Mouse (Mus musculus): ENCODE measurements at regions not wholly inside any gene's neighbourhood (a gene's known extent, or its start where the extent isn't known, plus 50 kb on each side); places are given as distances from the start of the nearest gene placed in this dataset.

DNA sequence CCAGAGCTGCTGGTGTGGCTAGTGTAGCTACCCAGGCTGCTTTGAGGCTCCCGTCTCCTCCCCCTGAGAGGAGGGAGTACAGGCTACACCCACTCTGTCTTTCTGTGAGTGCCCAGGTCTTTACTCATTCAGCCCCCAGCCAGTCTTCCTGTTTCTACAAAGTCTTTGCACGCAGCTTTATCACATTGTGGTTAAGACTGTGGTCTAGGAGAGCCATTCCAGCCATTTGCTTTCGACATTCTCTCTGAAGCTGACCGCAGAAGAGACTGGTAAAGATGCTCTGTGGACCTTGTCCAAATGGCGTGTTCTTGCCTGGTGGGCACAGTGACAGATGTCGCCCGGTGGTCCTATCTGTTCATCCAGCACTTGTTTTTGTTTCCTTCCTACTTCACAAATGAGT is 62.0 kb downstream of the Tpra1 start:
- intact Hi-C loops (cut with DNase I) = no loop called here
- no peak for DNase-seq

DNA sequence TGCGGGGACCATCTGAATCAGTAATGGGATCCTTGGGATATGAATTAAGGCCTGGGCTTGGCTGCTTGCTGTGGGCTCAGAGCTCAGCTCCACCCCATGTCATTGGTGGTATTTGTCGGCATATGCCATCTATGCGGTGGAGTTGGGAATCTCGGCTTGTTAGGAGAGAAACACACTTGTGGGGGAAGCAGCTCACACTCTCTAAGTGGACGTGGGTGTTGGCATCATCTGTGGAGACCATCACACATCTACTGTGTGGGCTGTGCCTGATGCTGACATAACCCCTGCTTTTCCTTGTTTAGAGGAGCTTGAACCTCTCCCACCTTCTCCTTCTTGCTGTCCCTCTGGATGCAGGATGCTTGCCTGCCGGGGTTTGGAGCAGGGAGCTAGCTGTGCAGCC is 62.9 kb downstream of the Tpra1 start:
- intact Hi-C loops (cut with DNase I) = no loop called here
- DNase-seq = no peak

DNA sequence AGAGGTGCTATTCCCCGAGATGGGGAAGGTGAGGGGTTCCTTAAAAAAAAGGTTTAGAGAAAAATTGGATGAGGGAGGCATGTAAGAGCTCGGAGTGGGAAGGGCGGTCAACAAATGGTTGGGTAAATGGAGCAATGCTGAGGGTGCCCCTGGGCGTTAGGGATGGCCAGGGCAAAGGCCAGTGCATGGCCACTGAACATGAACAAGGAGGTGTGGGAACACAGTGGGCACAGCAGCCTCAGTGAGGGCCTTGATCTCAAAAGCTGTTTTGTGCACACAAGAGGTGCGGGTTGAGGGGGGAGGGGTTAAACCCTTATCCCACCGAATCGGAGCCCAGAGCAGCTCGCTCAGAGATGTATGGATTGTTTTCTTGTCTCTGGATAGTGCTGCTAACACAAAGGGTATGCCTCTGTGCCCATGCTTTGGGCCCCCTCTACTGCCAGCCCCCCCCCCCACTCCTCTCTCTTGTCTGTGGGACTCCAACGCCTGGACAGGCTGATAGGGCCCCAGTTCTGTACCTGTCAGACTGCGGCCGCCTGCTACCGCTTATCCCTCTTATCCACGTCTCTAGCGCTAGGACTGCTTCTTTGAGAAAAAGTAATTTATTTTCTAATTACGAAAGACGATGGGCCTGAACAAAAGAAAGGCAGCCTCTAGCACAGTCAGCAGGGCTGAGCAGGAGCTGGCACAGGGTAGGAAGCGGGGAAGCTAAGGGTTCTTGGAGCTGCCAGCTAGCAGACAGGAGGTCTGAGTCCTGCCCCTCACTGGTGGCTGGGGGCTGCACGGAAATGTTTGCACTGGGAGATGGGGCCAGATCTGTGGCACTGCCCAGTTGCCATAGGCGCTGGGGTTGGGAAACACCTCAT is 63.5 kb downstream of the Tpra1 start:
- intact Hi-C loops (cut with DNase I) = no loop called here

DNA sequence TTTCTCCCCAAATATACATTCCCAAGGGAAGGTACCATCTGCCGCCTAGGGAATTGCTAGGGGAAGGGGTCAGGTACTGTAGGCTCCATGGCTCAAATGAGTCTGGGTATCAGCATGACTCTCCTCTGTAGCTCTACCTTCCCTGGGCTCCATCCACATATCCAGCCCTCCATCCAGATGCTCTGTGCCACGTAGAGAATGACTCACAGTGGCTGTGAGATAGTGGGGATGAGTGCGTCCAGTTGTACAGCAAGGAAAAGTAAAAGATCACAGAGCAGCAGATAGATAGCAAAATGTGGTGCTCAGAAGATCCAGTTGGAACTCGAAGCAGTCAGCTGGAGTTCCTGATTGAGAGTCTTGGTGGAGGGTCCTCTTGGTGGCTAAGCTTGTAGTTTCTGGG is 64.5 kb downstream of the Tpra1 start:
- no peak for DNase-seq
- intact Hi-C loops (cut with DNase I) = no loop called here

More for the DNA sequence above, 63.5 kb downstream of the Tpra1 start:
- DNase-seq = no peak

DNA sequence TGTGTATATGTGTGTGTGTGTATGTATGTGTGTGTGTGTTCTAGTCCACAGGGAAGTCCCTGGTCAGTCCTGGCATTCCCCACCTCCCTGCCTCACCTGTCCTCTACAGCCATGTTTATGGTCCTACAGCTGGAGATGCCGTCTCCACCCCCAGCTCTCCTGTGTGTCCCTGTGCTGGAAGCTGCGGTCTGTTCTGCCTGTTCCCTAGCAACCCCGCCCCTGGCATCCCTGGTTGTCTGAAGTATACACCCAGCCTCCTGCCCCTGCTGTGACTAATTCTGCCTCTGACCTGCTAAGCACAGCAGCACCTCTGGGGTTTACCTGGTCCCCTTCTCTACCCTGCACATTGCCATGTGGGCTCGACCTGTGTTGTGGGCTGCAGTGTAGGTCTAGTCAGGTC is 66.8 kb downstream of the Tpra1 start:
- intact Hi-C loops (cut with DNase I) = no loop called here
- no peak for DNase-seq

- intact Hi-C loops (cut with DNase I) = no loop called here
- DNase-seq = no peak
Measured at GRCm38 (mm10) chr6:88971729-88972128, 69.7 kb downstream of the Tpra1 start.

- no peak for DNase-seq
- intact Hi-C loops (cut with DNase I) = no loop called here
Measured at GRCm38 (mm10) chr6:88974457-88974856, 72.4 kb downstream of the Tpra1 start.

DNA sequence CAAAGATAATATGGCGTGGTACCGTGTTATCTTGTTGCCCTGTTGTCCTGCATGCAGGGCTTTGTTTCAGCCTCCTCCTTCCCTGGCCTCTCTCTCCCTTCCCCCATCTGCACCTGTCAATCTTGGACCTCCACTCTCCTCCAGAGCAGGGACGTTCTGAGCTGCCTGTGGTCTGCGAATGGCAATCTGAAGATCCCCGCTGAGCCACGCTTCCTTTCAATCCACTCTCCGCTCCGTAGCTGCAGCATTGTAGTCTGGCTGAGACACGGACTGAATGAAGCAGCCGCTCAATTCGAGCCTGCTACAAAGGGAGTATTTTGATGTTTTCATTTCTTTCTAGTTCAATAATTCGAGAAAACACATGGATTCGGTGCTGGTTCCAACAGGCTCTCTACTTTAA is 74.5 kb downstream of the Tpra1 start:
- DNase-seq = no peak
- intact Hi-C loops (cut with DNase I) = no loop called here

DNA sequence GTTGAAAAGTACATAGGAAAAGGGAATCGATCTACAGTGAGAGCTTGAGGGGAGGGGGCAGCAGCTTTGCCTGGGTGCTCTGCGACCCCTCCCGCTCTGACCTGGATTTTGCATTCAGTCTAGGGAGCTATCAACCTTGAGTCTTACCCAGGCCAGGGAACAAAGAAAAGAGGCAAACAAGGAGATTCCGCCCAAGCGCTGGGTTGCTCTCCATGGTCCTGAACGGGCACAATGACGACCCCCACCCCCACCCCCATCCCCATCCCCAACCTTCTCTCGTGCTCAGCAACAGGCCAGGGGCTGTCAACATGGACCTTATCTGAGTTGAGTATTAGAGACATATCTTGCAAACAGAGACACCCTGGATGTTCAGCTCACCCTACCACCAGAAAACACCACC is 74.9 kb downstream of the Tpra1 start:
- peak in 1 of 2 experiments; percentile 12 for DNase-seq
- intact Hi-C loops (cut with DNase I) = no loop called here

GRCm38 (mm10) chr6:88978970-88979369 is 76.9 kb downstream of the Tpra1 start:
- intact Hi-C loops (cut with DNase I) = loop anchor here (2.0 kb wide), 1 partner anchor 382 kb away; no protein-coding TSS in a partner anchor
- peak in 1 of 2 experiments; percentile 17 for DNase-seq

DNA sequence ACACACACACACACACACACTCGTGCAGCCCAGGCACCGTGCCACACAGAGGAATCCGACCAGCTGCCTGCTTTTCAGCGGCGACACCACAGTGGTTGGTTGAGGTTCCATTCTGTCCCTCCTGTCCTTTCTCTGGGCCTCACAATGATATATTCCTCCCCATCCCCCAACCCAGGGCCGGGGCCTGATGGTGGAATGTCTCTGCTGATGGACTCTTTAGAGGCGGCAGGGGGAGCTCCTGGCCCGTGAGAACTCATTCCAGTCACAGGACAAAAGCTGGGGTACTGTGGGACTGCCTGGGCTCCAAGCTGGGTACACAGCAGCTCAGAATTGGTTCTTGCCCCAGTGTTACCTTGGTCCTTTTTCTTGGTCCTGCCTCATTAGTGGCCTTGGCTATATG is 78.1 kb downstream of the Tpra1 start:
- intact Hi-C loops (cut with DNase I) = loop anchor here (5.0 kb wide), 1 partner anchor 572 kb away; no protein-coding TSS in a partner anchor
- DNase-seq = peak; percentile 46 to 63

DNA sequence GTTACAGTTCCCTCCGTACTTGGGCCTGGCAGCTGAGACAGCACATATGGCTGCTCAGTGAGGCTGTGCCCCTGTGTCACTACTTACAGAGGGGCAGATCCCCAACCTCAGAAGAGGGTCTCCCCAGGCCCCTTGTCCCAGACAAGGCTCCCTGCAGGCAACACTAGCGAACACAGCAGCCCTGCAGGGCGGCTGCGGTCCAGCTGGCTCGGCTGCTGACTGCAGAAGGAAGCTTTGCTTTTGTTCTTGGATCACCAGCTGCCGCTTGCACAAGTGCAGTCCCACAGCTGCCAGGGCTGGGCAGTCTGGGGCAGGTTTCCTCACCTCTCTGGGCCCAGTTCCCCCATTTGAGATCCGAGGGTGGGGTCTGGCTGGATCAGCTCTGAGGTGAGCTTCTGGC is 79.5 kb downstream of the Tpra1 start:
- intact Hi-C loops (cut with DNase I) = loop anchor here (5.0 kb wide), 1 partner anchor 571 kb away; no protein-coding TSS in a partner anchor
- DNase-seq = peak in 1 of 2 experiments; percentile 12

GRCm38 (mm10) chr6:88984170-88984569 is 82.1 kb downstream of the Tpra1 start:
- intact Hi-C loops (cut with DNase I) = loop anchor here (5.0 kb wide), 1 partner anchor 568 kb away; no protein-coding TSS in a partner anchor
- no peak for DNase-seq

- intact Hi-C loops (cut with DNase I) = loop anchor here (5.0 kb wide), 1 partner anchor 567 kb away; no protein-coding TSS in a partner anchor
- no peak for DNase-seq
Measured at GRCm38 (mm10) chr6:88984863-88985262, 82.8 kb downstream of the Tpra1 start.

DNA sequence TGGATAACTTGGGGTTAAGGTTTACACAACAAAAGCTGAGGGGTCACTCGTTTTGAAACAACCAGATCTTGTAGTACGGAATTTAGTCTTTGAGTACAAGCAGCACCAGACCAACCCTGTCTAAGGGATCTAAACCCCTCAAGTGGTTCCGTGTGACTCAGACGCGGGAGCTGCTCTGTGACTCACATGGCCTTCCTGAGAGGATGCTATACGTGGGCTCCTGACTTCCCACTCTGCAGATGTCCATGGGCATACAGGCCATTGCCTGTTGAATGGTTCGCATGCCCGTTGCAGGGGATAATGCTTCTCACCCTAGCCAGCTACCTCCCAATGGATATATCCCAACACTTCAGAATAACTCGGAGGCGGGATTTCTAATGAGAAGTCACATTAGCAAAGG is 86.5 kb downstream of the Tpra1 start:
- intact Hi-C loops (cut with DNase I) = no loop called here
- DNase-seq = no peak

- no peak for DNase-seq
- intact Hi-C loops (cut with DNase I) = no loop called here
Measured at GRCm38 (mm10) chr6:88989617-88990299, 87.7 kb downstream of the Tpra1 start.

- peak in 1 of 2 experiments; percentile 24 for DNase-seq
- intact Hi-C loops (cut with DNase I) = no loop called here
Measured at GRCm38 (mm10) chr6:88990300-88990685, 88.2 kb downstream of the Tpra1 start.

GRCm38 (mm10) chr6:88995077-88995476 is 93.0 kb downstream of the Tpra1 start:
- DNase-seq = no peak
- intact Hi-C loops (cut with DNase I) = no loop called here

GRCm38 (mm10) chr6:88998927-88999722 is 97.1 kb downstream of the Tpra1 start:
- no peak for DNase-seq
- intact Hi-C loops (cut with DNase I) = no loop called here

DNA sequence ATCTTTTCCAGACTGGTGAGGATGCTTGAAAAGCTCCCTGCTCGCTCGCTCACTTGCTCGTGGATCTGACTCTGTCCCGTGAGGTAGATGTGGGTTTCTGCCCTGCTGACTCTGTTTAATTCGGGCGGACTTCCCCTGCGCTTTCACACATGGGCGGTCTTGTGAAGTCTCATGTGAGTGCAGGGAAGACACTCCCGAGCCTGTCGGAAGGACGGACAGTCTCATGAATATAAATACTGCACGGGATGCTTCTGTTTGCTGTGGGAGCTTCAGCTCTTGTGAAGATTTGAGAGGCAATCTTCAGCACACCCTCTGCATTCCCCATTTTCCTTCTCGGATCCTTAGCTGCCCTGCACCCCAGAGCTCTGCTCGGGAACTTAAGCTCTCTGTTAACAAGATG is 98.3 kb downstream of the Tpra1 start:
- intact Hi-C loops (cut with DNase I) = no loop called here

More for the DNA sequence above, 98.3 kb downstream of the Tpra1 start:
- no peak for DNase-seq

Measured in heart, postnatal 14 days (tissue).